Mouse (Mus musculus) heart, postnatal 14 days (tissue): Measurements from ENCODE around the gene Slc22a26. TPM values are rescaled to one million over a fixed set of nuclear protein-coding genes. Genes with fewer than 3 reads are reported as not detected.
"Not testable (repeated sequence)": the region's sequence is repeated elsewhere in the genome, so short reads cannot be mapped to it uniquely, and the experiment has no call there.

Experiments
- DNase-seq, 2 experiments: peaks; one replicate each; pipeline ENCODE4 v3.0.0; 2021 to 2022
- intact Hi-C: fragments of 180-260 bp; cut with DNase I; formaldehyde crosslinking; loops from one replicate; pipeline ENCODE4 v1.15.1; 2025
- long read RNA-seq, 2 experiments: library from polyadenylated mRNA; stranded (forward); transcript quantifications; one replicate each; pipeline ENCODE4 v2.0.0; 2021
- total RNA-seq, 2 experiments: library from RNA; stranded (reverse); gene quantifications; 2 replicates each; pipeline ENCODE4 v1.2.3; 2021

Gene Slc22a26
- not detected for total RNA-seq
- long read RNA-seq, experiment 1: 0 reads
- long read RNA-seq, experiment 2: 0 reads

GRCm38 (mm10) chr19:7802571-7802970 lies at the start of gene Slc22a26:
Gene Slc22a26, minus strand, starts transcription at chr19:7802667.
- intact Hi-C loops: no loop called here
- no peak for DNase-seq

- DNase-seq: no peak
- intact Hi-C loops: no loop called here
Observed at GRCm38 (mm10) chr19:7829851-7830250, 27.4 kb upstream of the Slc22a26 start.

- intact Hi-C loops: no loop called here
- no peak for DNase-seq
Observed at GRCm38 (mm10) chr19:7790571-7790970, 11.9 kb downstream of the Slc22a26 start.

- DNase-seq: no peak
- intact Hi-C loops: no loop called here
Observed at GRCm38 (mm10) chr19:7775306-7775705, 27.2 kb downstream of the Slc22a26 start.

- intact Hi-C loops: no loop called here
- DNase-seq: no peak
Observed at GRCm38 (mm10) chr19:7766124-7766523, 36.3 kb downstream of the Slc22a26 start.

- intact Hi-C loops: no loop called here
- DNase-seq: no peak
Observed at GRCm38 (mm10) chr19:7765599-7765998, 36.9 kb downstream of the Slc22a26 start.

GRCm38 (mm10) chr19:7753371-7753770 lies 49.1 kb downstream of the Slc22a26 start:
- DNase-seq, intact Hi-C loops: not testable (repeated sequence)

Other genes with a start within 250 kb of the Slc22a26 start
- gene Pla2g16, start 245.2 kb downstream of the Slc22a26 start, total RNA-seq: 10 to 100 TPM; 77.3 to 83.3 TPM
- 1 to 10 TPM in 1 of 2 experiments, under 1 TPM in 1; 0.44 to 1.6 TPM for gene Lgals12, start 195.5 kb downstream of the Slc22a26 start, total RNA-seq
- not detected for gene Hrasls5, start 190.1 kb downstream of the Slc22a26 start, total RNA-seq
- gene Slc22a19, start 91.4 kb downstream of the Slc22a26 start, total RNA-seq: not detected
- not detected for gene Slc22a27, start 163.4 kb upstream of the Slc22a26 start, total RNA-seq